Mouse (Mus musculus) liver, embryonic 14.5 days (tissue): ENCODE measurements around the gene Bag6. TPM values are rescaled to one million over a fixed set of nuclear protein-coding genes. Genes with fewer than 3 reads are reported as not detected.

Experiments
- ATAC-seq: fragments of 200-750 bp; cut with Nextera tagmentation; 2 replicates; pipeline ENCODE4 v1.8.0; 2017; ENCODE audit warnings: moderate number of reproducible peaks, mild to moderate bottlenecking, moderate library complexity; ENCODE audit not compliant: insufficient read depth
- DNase-seq, 3 experiments: peaks; one replicate each; pipeline ENCODE4 v3.0.0-alpha.2; 2012 to 2013; ENCODE audit warnings: low read depth in 3 of 3, low spot score in 3 of 3
- H3K27ac ChIP-seq: fragments of 300-500 bp; sonication (generic); 2 replicates; pipeline ENCODE4 v1.5.1; 2014; ENCODE audit warnings: moderate library complexity, mild to moderate bottlenecking, control low read depth, inconsistent platforms
- H3K27me3 ChIP-seq: fragments of 300-500 bp; sonication (generic); 2 replicates; pipeline ENCODE4 v1.6.1; 2014; ENCODE audit warnings: mild to moderate bottlenecking, low read length, moderate library complexity; ENCODE audit not compliant: control insufficient read depth, insufficient read depth
- H3K36me3 ChIP-seq: fragments of 300-500 bp; sonication (generic); replicated peaks from 2 replicates; pipeline ENCODE4 v1.6.1; 2014; ENCODE audit warnings: low read depth; ENCODE audit not compliant: control insufficient read depth, insufficient read depth
- H3K4me1 ChIP-seq, 2 experiments: fragments of 200-500 bp in 1 of 2; fragments of 300-500 bp in 1 of 2; sonication (generic) in 1 of 2; replicated peaks; 2 replicates each; pipeline ENCODE4 v1.6.1; 2012 to 2014; ENCODE audit warnings: antibody characterized with exemption in 1 of 2, inconsistent platforms in 1 of 2, low read length in 1 of 2; ENCODE audit not compliant: control insufficient read depth in 2 of 2, insufficient read depth in 2 of 2
- H3K4me2 ChIP-seq: fragments of 300-500 bp; sonication (generic); 2 replicates; pipeline ENCODE4 v1.6.1; 2014; ENCODE audit warnings: low read depth, mild to moderate bottlenecking, control low read depth, moderate library complexity
- H3K4me3 ChIP-seq, 2 experiments: fragments of 200-500 bp in 1 of 2; fragments of 300-500 bp in 1 of 2; sonication (generic) in 1 of 2; 2 replicates each; pipeline ENCODE4 v1.5.1; 2012 to 2014; ENCODE audit warnings: low read depth in 2 of 2, low read length in 2 of 2, mild to moderate bottlenecking in 2 of 2, control low read depth in 1 of 2, inconsistent platforms in 1 of 2, moderate library complexity in 1 of 2; ENCODE audit not compliant: insufficient read depth in 1 of 2
- H3K9ac ChIP-seq: fragments of 300-500 bp; sonication (generic); replicated peaks from 2 replicates; pipeline ENCODE4 v1.6.1; 2014; ENCODE audit warnings: mild to moderate bottlenecking, control low read depth, moderate library complexity
- H3K9me3 ChIP-seq: fragments of 300-500 bp; sonication (generic); 2 replicates; pipeline ENCODE4 v1.6.1; 2016; ENCODE audit warnings: low read length, mixed read lengths; ENCODE audit not compliant: control insufficient read depth
- CTCF ChIP-seq: IDR thresholded peaks from 2 replicates; pipeline ENCODE4 v1.5.1; 2016; ENCODE audit warnings: antibody characterized with exemption, low read depth, control low read depth
- EP300 ChIP-seq: IDR thresholded peaks from 2 replicates; pipeline ENCODE4 v1.6.1; 2016; ENCODE audit warnings: antibody characterized with exemption, low read depth
- WGBS: fragments of 180-500 bp; shearing (Covaris S2); extraction: QIAGEN DNeasy Blood & Tissue Kit; methylation state at CpG from one replicate; pipeline ENCODE4 v1.1.7; 2014; ENCODE audit not compliant: insufficient replicate concordance; 5-methylcytosine and 5-hydroxymethylcytosine counted together
- polyA plus RNA-seq, 2 experiments: library from polyadenylated mRNA; depleted of rRNA in 1 of 2; stranded (reverse) in 1 of 2; unstranded in 1 of 2; fragments of >200 nt; fragmentation: Nextera tagmentation in 1 of 2; extraction: Ambion mirVana in 1 of 2; gene quantifications; 2 replicates each; pipeline versions ENCODE4 v1.2.1 to v1.2.3; 2012 to 2014

The Bag6 gene
- polyA plus RNA-seq, 2 experiments, result 22.9 to 45.7 TPM

- H3K27ac ChIP-seq, result peak within 1 kb of the TSS; percentile 70
- H3K4me1 ChIP-seq, result peaks cover 10 to 12% of the 10 kb centered on the region in 2 experiments
- H3K4me2 ChIP-seq, result peak within 1 kb of the TSS; percentile 91
- ATAC-seq (peak; percentile 69), DNase-seq (peak; percentile 56 to 62 (median 62))
- no peaks in the 10 kb centered on the region for H3K9me3 ChIP-seq
- H3K36me3 ChIP-seq, result peaks cover 11% of the 10 kb centered on the region
- H3K9ac ChIP-seq, result peak within 1 kb of the TSS; percentile 79
- no peak for TF ChIP-seq EP300
- peak; percentile 10; the same call in 1 of the 2 replicates for TF ChIP-seq CTCF
- under 1% methylated on average over 36 of the region's 36 CpGs for WGBS
- no peaks in the 10 kb centered on the region for H3K27me3 ChIP-seq
- H3K4me3 ChIP-seq, result peak within 1 kb of the TSS; percentile 61 to 71
Measured at GRCm38 (mm10) chr17:35126206-35126611, 8.8 kb upstream of the Bag6 start, which contains the start of gene D17H6S53E. Gene D17H6S53E (plus strand): TSS chr17:35126373.

- WGBS, result 51% methylated on average over 13 of the region's 13 CpGs
- peaks cover 8 to 12% of the 10 kb centered on the region in 2 experiments for H3K4me1 ChIP-seq
Measured at GRCm38 (mm10) chr17:35127017-35127416, 8.0 kb upstream of the Bag6 start.

GRCm38 (mm10) chr17:35128996-35129395 lies 6.0 kb upstream of the Bag6 start:
- Histone ChIP-seq H3K9me3 (no peaks in the 10 kb centered on the region), H3K4me1 (peaks cover 7 to 12% of the 10 kb centered on the region in 2 experiments), H3K27me3 (no peaks in the 10 kb centered on the region), H3K9ac (no peak overlapping the region), H3K27ac (no peak overlapping the region), H3K4me3 (no peak overlapping the region), H3K4me2 (0 out of 2 replicates have a peak overlapping the region, but pooled peaks have one; percentile 13), H3K36me3 (peaks cover 6% of the 10 kb centered on the region)
- no peak for ATAC-seq
- TF ChIP-seq EP300, result no peak
- TF ChIP-seq CTCF, result no peak
- 68% methylated on average over 11 of the region's 11 CpGs for WGBS
- no peak for DNase-seq

More at GRCm38 (mm10) chr17:35127017-35127416, 8.0 kb upstream of the Bag6 start:
- Histone ChIP-seq H3K4me2 (peak overlapping the region; percentile 91), H3K9ac (peak overlapping the region; percentile 79), H3K36me3 (peaks cover 11% of the 10 kb centered on the region), H3K9me3 (no peaks in the 10 kb centered on the region), H3K27ac (peak overlapping the region; percentile 70; the same call in 1 of the 2 replicates), H3K4me3 (peak overlapping the region; percentile 61 to 71), H3K27me3 (no peaks in the 10 kb centered on the region)
- DNase-seq (no peak), ATAC-seq (no peak)
- TF ChIP-seq EP300, result no peak
- no peak for TF ChIP-seq CTCF

- Histone ChIP-seq H3K9me3 (no peaks in the 10 kb centered on the region), H3K4me2 (peak overlapping the region; percentile 37), H3K4me3 (peak overlapping the region; percentile 22 to 63), H3K4me1 (peaks cover 3 to 5% of the 10 kb centered on the region in 2 experiments), H3K9ac (no peak overlapping the region; the same call in 1 of the 2 replicates), H3K27me3 (no peaks in the 10 kb centered on the region), H3K27ac (no peak overlapping the region), H3K36me3 (no peaks in the 10 kb centered on the region)
- TF ChIP-seq EP300 (no peak), CTCF (no peak)
- no peak for DNase-seq
- no peak for ATAC-seq
- WGBS, result 69% methylated on average over 8 of the region's 8 CpGs
Measured at GRCm38 (mm10) chr17:35131038-35131437, 3.9 kb upstream of the Bag6 start.

GRCm38 (mm10) chr17:35131500-35132173 lies 3.3 kb upstream of the Bag6 start, which contains the start of gene Apom:
Gene Apom (minus strand): TSS chr17:35132050.
- Histone ChIP-seq H3K4me3 (peak within 1 kb of the TSS; percentile 22 to 63), H3K4me2 (peak within 1 kb of the TSS; percentile 37), H3K9me3 (no peaks in the 10 kb centered on the region), H3K27me3 (no peaks in the 10 kb centered on the region), H3K36me3 (no peaks in the 10 kb centered on the region), H3K27ac (no peak within 1 kb of the TSS), H3K9ac (no peak within 1 kb of the TSS; the same call in 1 of the 2 replicates), H3K4me1 (peaks cover 9 to 11% of the 10 kb centered on the region in 2 experiments)
- TF ChIP-seq EP300, result no peak
- no peak for TF ChIP-seq CTCF
- no peak for DNase-seq
- 67% methylated on average over 15 of the region's 15 CpGs for WGBS
- no peak for ATAC-seq
